Mouse (Mus musculus) heart, embryonic 10.5 days (tissue): ENCODE measurements around the gene Lmbr1l. TPM values are rescaled to one million over a fixed set of nuclear protein-coding genes. Genes with fewer than 3 reads are reported as not detected.

ENCODE experiments used
- DNase-seq: peaks from one replicate; pipeline ENCODE4 v3.0.0-alpha.2; 2017; ENCODE audit warnings: low spot score
- H3K27ac ChIP-seq: fragments of 300-500 bp; sonication (generic); 2 replicates; pipeline ENCODE4 v1.5.1; 2016; ENCODE audit warnings: mild to moderate bottlenecking
- H3K27me3 ChIP-seq: fragments of 300-500 bp; sonication (generic); 2 replicates; pipeline ENCODE4 v1.6.1; 2016; ENCODE audit warnings: mild to moderate bottlenecking; ENCODE audit not compliant: poor library complexity, insufficient read depth, severe bottlenecking
- H3K36me3 ChIP-seq: fragments of 300-500 bp; sonication (generic); 2 replicates; pipeline ENCODE4 v1.6.1; 2016; ENCODE audit warnings: mild to moderate bottlenecking, moderate library complexity
- H3K4me1 ChIP-seq: fragments of 300-500 bp; sonication (generic); 2 replicates; pipeline ENCODE4 v1.6.1; 2016; ENCODE audit warnings: mild to moderate bottlenecking
- H3K4me3 ChIP-seq: fragments of 300-500 bp; sonication (generic); 2 replicates; pipeline ENCODE4 v1.5.1; 2016; ENCODE audit warnings: mild to moderate bottlenecking, moderate library complexity
- H3K9me3 ChIP-seq: fragments of 300-500 bp; sonication (generic); 2 replicates; pipeline ENCODE4 v1.6.1; 2016; ENCODE audit warnings: mild to moderate bottlenecking, moderate library complexity
- WGBS: fragments of 180-500 bp; shearing (Covaris S2); methylation state at CpG from one replicate; pipeline ENCODE4 v1.1.7; 2016; 5-methylcytosine and 5-hydroxymethylcytosine counted together
- polyA plus RNA-seq: library from polyadenylated mRNA; unstranded; fragments of >200 nt; fragmentation: Nextera tagmentation; extraction: Ambion mirVana; gene quantifications from 2 replicates; pipeline ENCODE4 v1.2.1, GENCODE M21; 2016

Gene Lmbr1l
- polyA plus RNA-seq, 1 experiment from 2014 or later: 20.2 TPM

GRCm38 (mm10) chr15:98868346-98869063 is 49.5 kb downstream of the Lmbr1l start:
- peak overlapping the region; percentile 94 for H3K4me3 ChIP-seq
- 25% methylated on average over 11 of the region's 11 CpGs for WGBS
- DNase-seq: no peak
- H3K27ac ChIP-seq: peak overlapping the region; percentile 65; the same call in 1 of the 2 replicates
- no peaks in the 10 kb centered on the region for H3K9me3 ChIP-seq
- H3K36me3 ChIP-seq: peaks cover 37% of the 10 kb centered on the region
- H3K27me3 ChIP-seq: no peaks in the 10 kb centered on the region
- peaks cover 35% of the 10 kb centered on the region for H3K4me1 ChIP-seq

GRCm38 (mm10) chr15:98867321-98867720 is 50.7 kb downstream of the Lmbr1l start:
- no peak for DNase-seq

DNA sequence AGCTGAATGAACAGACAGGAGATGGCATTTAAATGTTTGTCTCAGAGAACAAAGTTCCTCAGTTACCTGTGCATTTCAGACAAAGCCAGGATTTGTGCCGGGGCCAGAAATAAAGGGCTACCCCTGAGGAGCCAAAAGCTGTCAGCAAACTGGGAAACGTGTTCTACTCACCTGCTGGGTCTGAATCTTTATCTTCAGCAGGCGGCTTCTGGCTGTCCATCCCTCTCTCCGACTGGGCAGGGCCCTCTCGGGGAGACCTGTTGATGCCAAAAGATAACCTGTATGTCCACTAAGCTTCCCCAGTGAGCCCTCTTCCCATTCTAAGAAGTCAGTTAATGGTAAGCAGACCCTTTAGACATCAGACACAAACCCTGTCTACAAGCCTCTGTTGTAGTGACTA is 51.5 kb downstream of the Lmbr1l start:
- Histone ChIP-seq H3K9me3 (no peaks in the 10 kb centered on the region), H3K4me1 (peaks cover 30% of the 10 kb centered on the region), H3K27ac (no peak overlapping the region), H3K27me3 (no peaks in the 10 kb centered on the region), H3K36me3 (peaks cover 57% of the 10 kb centered on the region), H3K4me3 (no peak overlapping the region)
- WGBS: 80% methylated on average over 5 of the region's 5 CpGs
- DNase-seq: no peak

More at GRCm38 (mm10) chr15:98867321-98867720, 50.7 kb downstream of the Lmbr1l start:
- no peaks in the 10 kb centered on the region for H3K9me3 ChIP-seq
- H3K36me3 ChIP-seq: peaks cover 49% of the 10 kb centered on the region
- H3K4me3 ChIP-seq: 0 out of 2 replicates have a peak overlapping the region, but pooled peaks have one; percentile 94
- no peaks in the 10 kb centered on the region for H3K27me3 ChIP-seq
- peaks cover 30% of the 10 kb centered on the region for H3K4me1 ChIP-seq
- 55% methylated on average over 6 of the region's 6 CpGs for WGBS
- H3K27ac ChIP-seq: no peak overlapping the region

GRCm38 (mm10) chr15:98865771-98866170 is 52.3 kb downstream of the Lmbr1l start:
- Histone ChIP-seq H3K27me3 (no peaks in the 10 kb centered on the region), H3K9me3 (no peaks in the 10 kb centered on the region), H3K36me3 (peaks cover 64% of the 10 kb centered on the region), H3K4me3 (no peak overlapping the region), H3K4me1 (peaks cover 30% of the 10 kb centered on the region), H3K27ac (no peak overlapping the region)
- WGBS: 95% methylated on average over 8 of the region's 8 CpGs
- DNase-seq: no peak

DNA sequence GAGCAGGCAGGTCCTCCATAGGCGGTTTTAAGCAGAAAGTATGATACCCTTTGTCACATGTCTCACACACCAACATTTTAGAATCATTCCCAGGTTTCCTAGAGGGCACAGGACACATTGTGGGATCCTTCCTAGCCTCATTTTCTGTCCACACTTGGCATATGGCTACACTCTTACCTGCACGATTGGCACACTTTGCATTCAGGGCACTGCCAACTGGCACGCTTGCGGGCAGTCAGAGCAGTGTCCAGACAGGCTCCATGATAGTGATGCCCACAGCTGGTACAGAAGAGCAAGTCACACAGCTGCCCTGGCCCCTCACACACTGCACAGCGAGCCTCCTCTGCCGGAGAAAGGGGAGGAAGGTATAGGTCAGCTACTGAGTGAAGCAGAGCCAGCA is 53.1 kb downstream of the Lmbr1l start:
- Histone ChIP-seq H3K9me3 (no peaks in the 10 kb centered on the region), H3K4me1 (peaks cover 29% of the 10 kb centered on the region), H3K4me3 (no peak overlapping the region), H3K27ac (no peak overlapping the region), H3K36me3 (peaks cover 72% of the 10 kb centered on the region), H3K27me3 (no peaks in the 10 kb centered on the region)
- no peak for DNase-seq
- WGBS: 96% methylated on average over 6 of the region's 6 CpGs

GRCm38 (mm10) chr15:98863451-98863958 is 54.5 kb downstream of the Lmbr1l start:
- Histone ChIP-seq H3K9me3 (no peaks in the 10 kb centered on the region), H3K4me1 (peaks cover 14% of the 10 kb centered on the region), H3K27me3 (no peaks in the 10 kb centered on the region), H3K27ac (no peak overlapping the region), H3K4me3 (no peak overlapping the region), H3K36me3 (peaks cover 86% of the 10 kb centered on the region)
- 91% methylated on average over 12 of the region's 12 CpGs for WGBS
- no peak for DNase-seq

DNA sequence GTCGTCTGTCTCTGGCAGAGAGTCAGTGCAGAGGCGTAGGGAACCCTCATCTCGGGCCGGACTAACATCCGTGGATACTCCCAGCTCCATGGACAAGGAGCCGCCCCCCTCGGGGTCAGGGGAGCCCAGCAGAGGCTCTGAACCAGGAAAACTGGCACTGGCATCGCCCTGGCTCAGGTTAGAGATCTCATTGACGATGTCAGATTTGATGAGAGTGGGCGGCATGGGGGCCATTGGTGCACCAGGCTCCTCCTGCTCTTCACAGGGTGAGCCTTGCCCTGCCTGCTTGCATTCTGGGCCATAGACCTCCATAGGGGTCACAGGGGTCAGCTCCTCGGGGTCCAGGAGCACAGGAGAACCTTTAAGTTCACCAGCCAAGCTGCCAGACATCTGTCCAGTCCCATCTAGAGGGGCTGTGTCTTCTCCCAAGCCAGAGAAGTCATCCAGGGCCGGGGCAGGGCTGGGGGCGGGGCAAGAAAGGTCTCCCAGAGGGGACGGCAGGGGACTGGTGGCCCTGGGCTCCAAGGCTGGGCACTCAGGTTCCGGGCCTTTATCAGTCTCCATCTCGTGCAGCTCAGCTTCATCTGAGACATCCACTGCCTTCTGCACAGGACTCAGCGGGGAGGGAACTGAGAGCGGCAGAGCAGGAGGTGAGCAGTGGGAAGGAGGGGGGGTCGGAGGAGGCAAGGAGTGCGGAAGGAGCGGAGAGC is 56.2 kb downstream of the Lmbr1l start:
- Histone ChIP-seq H3K27ac (no peak overlapping the region), H3K9me3 (no peaks in the 10 kb centered on the region), H3K4me3 (no peak overlapping the region), H3K27me3 (no peaks in the 10 kb centered on the region), H3K4me1 (no peaks in the 10 kb centered on the region), H3K36me3 (peaks cover 99% of the 10 kb centered on the region)
- no peak for DNase-seq
- 89% methylated on average over 21 of the region's 21 CpGs for WGBS

GRCm38 (mm10) chr15:98860921-98861320 is 57.1 kb downstream of the Lmbr1l start:
- H3K9me3 ChIP-seq: no peaks in the 10 kb centered on the region
- H3K27me3 ChIP-seq: no peaks in the 10 kb centered on the region
- no peak for DNase-seq
- H3K36me3 ChIP-seq: peaks cover 99% of the 10 kb centered on the region
- H3K4me1 ChIP-seq: no peaks in the 10 kb centered on the region
- WGBS: 94% methylated on average over 18 of the region's 18 CpGs
- no peak overlapping the region for H3K27ac ChIP-seq
- no peak overlapping the region for H3K4me3 ChIP-seq

- Histone ChIP-seq H3K27ac (no peak overlapping the region), H3K4me3 (no peak overlapping the region), H3K9me3 (no peaks in the 10 kb centered on the region), H3K27me3 (no peaks in the 10 kb centered on the region), H3K36me3 (peaks cover 99% of the 10 kb centered on the region), H3K4me1 (no peaks in the 10 kb centered on the region)
- 82% methylated on average over 9 of the region's 9 CpGs for WGBS
- DNase-seq: no peak
These were observed 58.5 kb downstream of the Lmbr1l start for GRCm38 (mm10) chr15:98859319-98860043.

DNA sequence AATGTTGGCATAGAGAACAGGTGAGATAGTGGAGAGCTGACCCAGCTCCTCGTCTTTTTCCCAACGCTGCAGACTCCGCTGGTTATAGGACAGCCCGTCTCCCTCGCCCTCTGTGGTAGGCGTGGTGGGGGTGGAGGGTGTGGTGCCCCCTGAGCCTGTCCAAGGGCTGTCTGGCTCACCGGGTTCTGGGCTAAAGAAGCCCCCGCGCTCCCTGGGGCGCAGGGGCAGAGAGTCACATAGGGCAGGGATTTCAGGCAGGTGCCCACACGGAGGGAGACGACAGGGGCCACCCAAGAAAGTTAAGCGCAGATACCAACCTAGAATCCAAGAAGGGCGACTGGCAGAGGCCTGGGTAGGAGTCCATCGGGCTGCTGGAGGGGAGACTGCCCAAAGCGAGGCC is 63.8 kb downstream of the Lmbr1l start:
- 93% methylated on average over 16 of the region's 16 CpGs for WGBS
- peaks cover 4% of the 10 kb centered on the region; the same call in 1 of the 2 replicates for H3K4me1 ChIP-seq
- no peak overlapping the region for H3K27ac ChIP-seq
- H3K9me3 ChIP-seq: no peaks in the 10 kb centered on the region
- H3K27me3 ChIP-seq: no peaks in the 10 kb centered on the region
- H3K36me3 ChIP-seq: peaks cover 99% of the 10 kb centered on the region
- no peak for DNase-seq
- H3K4me3 ChIP-seq: no peak overlapping the region
